Mouse (Mus musculus) megakaryocyte-erythroid progenitor cell, adult 5-6 weeks (primary cell): ENCODE measurements around the gene Alox5. TPM values are rescaled to one million over a fixed set of nuclear protein-coding genes. Genes with fewer than 3 reads are reported as not detected.

ENCODE experiments used
- total RNA-seq, 2 experiments: library from RNA; stranded (forward) in 1 of 2; stranded (reverse) in 1 of 2; fragments of 200-1000, 215-1000 nt in 1 of 2; fragments of >200 nt in 1 of 2; fragmentation: Nextera tagmentation in 1 of 2; gene quantifications; 2 replicates each; pipeline ENCODE4 v1.2.3; 2014 to 2017

Alox5 gene
- total RNA-seq, 2 experiments from 2014 or later = 3.2 to 5.7 TPM

Other genes starting within 250 kb of the Alox5 start
- gene Zfand4, start 197.0 kb downstream of the Alox5 start, total RNA-seq (2014; fragmentation: Nextera tagmentation) = 20.2 and 32.4 TPM in 2 replicates
- 17.8 and 23.2 TPM in 2 replicates for gene Zfand4, start 197.0 kb downstream of the Alox5 start, total RNA-seq (2017)
- 48.1 and 51.8 TPM in 2 replicates for gene March8, start 123.2 kb downstream of the Alox5 start, total RNA-seq (2014; fragmentation: Nextera tagmentation)
- gene March8, start 123.2 kb downstream of the Alox5 start, total RNA-seq (2017) = 47.0 and 51.0 TPM in 2 replicates
- gene Olfr211, start 27.9 kb upstream of the Alox5 start, total RNA-seq (2014; fragmentation: Nextera tagmentation) = not detected in 2 replicates
- not detected in 2 replicates for gene Olfr211, start 27.9 kb upstream of the Alox5 start, total RNA-seq (2017)
- gene Olfr212, start 45.3 kb upstream of the Alox5 start, total RNA-seq (2014; fragmentation: Nextera tagmentation) = not detected in 2 replicates
- not detected in 2 replicates for gene Olfr212, start 45.3 kb upstream of the Alox5 start, total RNA-seq (2017)
- gene Olfr213, start 77.3 kb upstream of the Alox5 start, total RNA-seq (2014; fragmentation: Nextera tagmentation) = not detected in 2 replicates
- gene Olfr213, start 77.3 kb upstream of the Alox5 start, total RNA-seq (2017) = not detected in 2 replicates
- not detected in 2 replicates for gene Gm5580, start 90.0 kb upstream of the Alox5 start, total RNA-seq (2014; fragmentation: Nextera tagmentation)
- gene Gm5580, start 90.0 kb upstream of the Alox5 start, total RNA-seq (2017) = 0.28 and 0.99 TPM in 2 replicates
- not detected in 2 replicates for gene Olfr214, start 93.1 kb upstream of the Alox5 start, total RNA-seq (2014; fragmentation: Nextera tagmentation)
- not detected in 2 replicates for gene Olfr214, start 93.1 kb upstream of the Alox5 start, total RNA-seq (2017)
- not detected in 2 replicates for gene Olfr215, start 123.0 kb upstream of the Alox5 start, total RNA-seq (2014; fragmentation: Nextera tagmentation)
- not detected in 2 replicates for gene Olfr215, start 123.0 kb upstream of the Alox5 start, total RNA-seq (2017)
- 32.6 and 36.2 TPM in 2 replicates for gene Zfp422, start 167.8 kb upstream of the Alox5 start, total RNA-seq (2014; fragmentation: Nextera tagmentation)
- gene Zfp422, start 167.8 kb upstream of the Alox5 start, total RNA-seq (2017) = 21.2 and 40.2 TPM in 2 replicates
- not detected in 2 replicates for gene Depp1, start 189.4 kb upstream of the Alox5 start, total RNA-seq (2014; fragmentation: Nextera tagmentation)
- not detected in 2 replicates for gene Depp1, start 189.4 kb upstream of the Alox5 start, total RNA-seq (2017)
- 2.0 and 2.4 TPM in 2 replicates for gene Rassf4, start 212.8 kb upstream of the Alox5 start, total RNA-seq (2014; fragmentation: Nextera tagmentation)
- 3.3 and 5.4 TPM in 2 replicates for gene Rassf4, start 212.8 kb upstream of the Alox5 start, total RNA-seq (2017)